8 mouse cellular contexts compared by ENCODE assay signal in the genomic region with DNA sequence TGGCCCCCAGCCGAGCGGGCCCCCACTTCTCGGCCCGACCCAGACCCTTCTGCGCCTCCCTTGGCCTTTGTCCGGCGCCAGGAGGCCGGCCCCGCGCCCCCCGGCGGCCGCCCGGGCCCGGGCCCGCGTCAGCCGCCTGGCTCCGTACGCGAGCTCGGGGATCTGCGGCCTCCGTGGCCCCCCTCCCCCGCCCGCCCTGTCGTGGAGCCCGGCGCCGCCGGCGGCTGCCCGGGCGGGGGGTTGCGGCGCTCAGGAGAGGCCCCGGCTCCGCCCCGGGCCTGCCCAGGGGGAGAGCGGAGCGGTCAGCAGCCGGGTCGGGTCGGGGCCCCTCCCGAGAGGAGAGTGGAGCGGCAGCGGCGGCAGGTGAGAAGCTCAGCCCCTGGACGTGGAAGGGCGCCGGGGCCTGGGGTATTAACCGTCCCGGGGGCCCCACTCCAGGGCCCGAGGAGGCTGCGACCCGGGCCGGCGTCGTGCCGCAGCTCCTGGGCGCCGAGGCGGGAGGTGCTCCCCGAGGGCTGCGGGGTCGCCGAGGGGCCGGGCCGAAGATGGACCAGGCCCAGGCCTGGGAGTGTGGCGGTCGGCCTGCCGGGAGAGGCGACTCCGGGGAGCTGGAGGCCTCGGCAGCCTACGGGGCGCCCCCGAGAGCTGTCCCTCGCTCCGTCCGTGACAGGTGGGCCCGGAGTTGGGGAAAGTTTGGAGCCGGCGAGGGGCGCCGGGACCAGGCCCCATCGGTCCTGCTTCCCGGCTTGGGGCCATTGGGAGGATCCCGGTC. TPM values are rescaled to one million over a fixed set of nuclear protein-coding genes. Genes with fewer than 3 reads are reported as not detected.
DNase-seq lines count a peak whose midpoint lies in the region; ATAC-seq and TF ChIP-seq lines count a peak whose summit lies in the region.

No protein-coding gene starts in this region.

- peak; percentile 15 for ATAC-seq in CD4-positive, CD25-positive, alpha-beta regulatory T cell, adult 4 months
- ATAC-seq in forebrain, embryonic 13.5 days = peak; percentile 76
- peak; percentile 41 for ATAC-seq in lung, postnatal 0 days

- peaks cover 7% of the 10 kb centered on the region for H3K4me1 ChIP-seq in brown adipose tissue, adult 24 weeks (ENCODE audit: control insufficient read depth, insufficient read depth, insufficient read length, low read length)
- peaks cover 22% of the 10 kb centered on the region for H3K4me1 ChIP-seq in forebrain, embryonic 13.5 days
- peaks cover 16% of the 10 kb centered on the region; the same call in 1 of the 2 replicates for H3K4me1 ChIP-seq in lung, postnatal 0 days (ENCODE audit: insufficient read depth, low read depth, low read length)

- DNase-seq in heart, postnatal 14 days = peak; percentile 60 to 66
- peak in 1 of 2 experiments; percentile 11 for DNase-seq in layer of hippocampus, adult 2 months (ENCODE audit: low spot score in 2 of 2)
- DNase-seq in lung, postnatal 0 days (ENCODE audit: low spot score) = peak; percentile 50
- peak; percentile 63 for DNase-seq in ovary, postnatal 36 days (ENCODE audit: low spot score)
- peak; percentile 57 for DNase-seq in thymus, postnatal 14 days

- peak overlapping the region; percentile 70 for H3K4me2 ChIP-seq in forebrain, embryonic 13.5 days
- H3K4me2 ChIP-seq in lung, postnatal 0 days (replicated peaks; ENCODE audit: low read depth, low read length) = peak overlapping the region; percentile 87

- TF ChIP-seq EP300 in lung, postnatal 0 days (IDR thresholded peaks at IDR 0.05) = no peak

- H3K36me3 ChIP-seq in forebrain, embryonic 13.5 days (ENCODE audit: poor library complexity, severe bottlenecking) = peaks cover 26% of the 10 kb centered on the region
- H3K36me3 ChIP-seq in lung, postnatal 0 days (ENCODE audit: insufficient read depth, low read length) = 0 out of 2 replicates have a peak, but pooled peaks cover 5% of the 10 kb centered on the region

- intact Hi-C loops in heart, postnatal 14 days (cut with DNase I) = loop anchor here (1.0 kb wide), 1 partner anchor 56 kb away; a partner anchor contains a TSS

- no peaks in the 10 kb centered on the region for H3K9me3 ChIP-seq in forebrain, embryonic 13.5 days (replicated peaks)
- no peaks in the 10 kb centered on the region for H3K9me3 ChIP-seq in lung, postnatal 0 days (ENCODE audit: low read length)

- TF ChIP-seq CTCF in layer of hippocampus, adult 2 months (conservative IDR thresholded peaks at IDR 0.05) = no peak
- TF ChIP-seq CTCF in lung, postnatal 0 days (IDR thresholded peaks at IDR 0.05) = no peak

- peak overlapping the region; percentile 99 for H3K9ac ChIP-seq in forebrain, embryonic 13.5 days
- H3K9ac ChIP-seq in lung, postnatal 0 days (replicated peaks; ENCODE audit: low read depth) = peak overlapping the region; percentile 99

- peak overlapping the region; percentile 81 for H3K4me3 ChIP-seq in brown adipose tissue, adult 24 weeks (ENCODE audit: insufficient read depth, low read depth, low read length)
- peak overlapping the region; percentile 93 for H3K4me3 ChIP-seq in forebrain, embryonic 13.5 days
- H3K4me3 ChIP-seq in layer of hippocampus, adult 2 months = peak overlapping the region; percentile 89
- peak overlapping the region; percentile 75 for H3K4me3 ChIP-seq in lung, postnatal 0 days (ENCODE audit: low read depth, low read length)

- WGBS in forebrain, embryonic 13.5 days = under 1% methylated on average over 38 of the region's 89 CpGs
- WGBS in lung, postnatal 0 days = 4% methylated on average over 60 of the region's 89 CpGs

- H3K27me3 ChIP-seq in forebrain, embryonic 13.5 days = no peaks in the 10 kb centered on the region
- H3K27me3 ChIP-seq in lung, postnatal 0 days (replicated peaks; ENCODE audit: insufficient read depth, low read length) = no peaks in the 10 kb centered on the region

- H3K27ac ChIP-seq in brown adipose tissue, adult 24 weeks (replicated peaks; ENCODE audit: low read depth, low read length) = peak overlapping the region; percentile 90
- peak overlapping the region; percentile 93 for H3K27ac ChIP-seq in forebrain, embryonic 13.5 days
- peak overlapping the region; percentile 95 for H3K27ac ChIP-seq in layer of hippocampus, adult 2 months
- peak overlapping the region; percentile 97 for H3K27ac ChIP-seq in lung, postnatal 0 days (ENCODE audit: low read length)

RNA-seq across cellular contexts. Expression of a gene that starts 3.3 kb away (rescaled TPM):
- 10 to 100 TPM; 12.6 to 24.4 TPM for polyA plus RNA-seq in CD4-positive, CD25-positive, alpha-beta regulatory T cell, adult 4 months (2017; shearing (Covaris generic))
- 21.5 and 34.0 TPM in 2 replicates for polyA plus RNA-seq in brown adipose tissue, adult 24 weeks (2012; ENCODE audit: insufficient read depth, insufficient read length, missing spikeins)
- 19.3 and 21.0 TPM in 2 replicates for polyA plus RNA-seq in forebrain, embryonic 13.5 days (2015; fragmentation: Nextera tagmentation; extraction: Ambion mirVana)
- total RNA-seq in heart, postnatal 14 days (2021) = 10 to 100 TPM; 37.9 to 43.9 TPM
- total RNA-seq in layer of hippocampus, adult 2 months (2021) = 10 to 100 TPM; 47.9 to 50.9 TPM
- polyA plus RNA-seq in lung, postnatal 0 days (2015; fragmentation: Nextera tagmentation; extraction: Ambion mirVana) = 14.4 and 14.8 TPM in 2 replicates

RNA-seq across cellular contexts. Expression of a gene that starts 35.2 kb away (rescaled TPM):
- polyA plus RNA-seq in CD4-positive, CD25-positive, alpha-beta regulatory T cell, adult 4 months (2017; shearing (Covaris generic)) = not detected
- polyA plus RNA-seq in brown adipose tissue, adult 24 weeks (2012; ENCODE audit: insufficient read depth, insufficient read length, missing spikeins) = not detected in 2 replicates
- not detected in 2 replicates for polyA plus RNA-seq in forebrain, embryonic 13.5 days (2015; fragmentation: Nextera tagmentation; extraction: Ambion mirVana)
- not detected for total RNA-seq in heart, postnatal 14 days (2021)
- total RNA-seq in layer of hippocampus, adult 2 months (2021) = not detected
- polyA plus RNA-seq in lung, postnatal 0 days (2015; fragmentation: Nextera tagmentation; extraction: Ambion mirVana) = not detected in 2 replicates

RNA-seq across cellular contexts. Expression of a gene that starts 55.6 kb away (rescaled TPM):
- polyA plus RNA-seq in CD4-positive, CD25-positive, alpha-beta regulatory T cell, adult 4 months (2017; shearing (Covaris generic)) = 10 to 100 TPM; 17.6 to 20.1 TPM
- polyA plus RNA-seq in brown adipose tissue, adult 24 weeks (2012; ENCODE audit: insufficient read depth, insufficient read length, missing spikeins) = 7.5 and 13.6 TPM in 2 replicates
- polyA plus RNA-seq in forebrain, embryonic 13.5 days (2015; fragmentation: Nextera tagmentation; extraction: Ambion mirVana) = 31.9 and 32.7 TPM in 2 replicates
- total RNA-seq in heart, postnatal 14 days (2021) = 10 to 100 TPM in 1 of 2 experiments, 1 to 10 TPM in 1; 9.8 to 10.2 TPM
- total RNA-seq in layer of hippocampus, adult 2 months (2021) = 10 to 100 TPM; 16.8 to 16.9 TPM
- polyA plus RNA-seq in lung, postnatal 0 days (2015; fragmentation: Nextera tagmentation; extraction: Ambion mirVana) = 14.9 and 16.2 TPM in 2 replicates

Comparison
In these comparisons a context has a peak if more than half of its experiments do, and no peak if none do; other contexts are left out.
1. ATAC-seq: peak in every context shown above with its lines; median percentile 76 in forebrain, embryonic 13.5 days; 41 in lung, postnatal 0 days; 15 in CD4-positive, CD25-positive, alpha-beta regulatory T cell, adult 4 months.